Mouse (Mus musculus) forebrain, postnatal 0 days (tissue): Measurements from ENCODE around the gene Speg. TPM values are rescaled to one million over a fixed set of nuclear protein-coding genes. Genes with fewer than 3 reads are reported as not detected.

Experiments used
- ATAC-seq: fragments of 200-750 bp; cut with Nextera tagmentation; 2 replicates; pipeline ENCODE4 v1.8.0; 2017; ENCODE audit warnings: mild to moderate bottlenecking, moderate library complexity
- DNase-seq: peaks from one replicate; pipeline ENCODE4 v3.0.0-alpha.2; 2015
- H3K27ac ChIP-seq: fragments of 300-500 bp; sonication (generic); 2 replicates; pipeline ENCODE4 v1.5.1; 2014; ENCODE audit warnings: low read depth, mild to moderate bottlenecking, antibody characterized with exemption, low read length, moderate library complexity, mixed read lengths
- H3K27me3 ChIP-seq: fragments of 300-500 bp; sonication (generic); 2 replicates; pipeline ENCODE4 v1.6.1; 2014; ENCODE audit warnings: mild to moderate bottlenecking, low read length, mixed read lengths; ENCODE audit not compliant: insufficient read depth
- H3K36me3 ChIP-seq: fragments of 300-500 bp; sonication (generic); 2 replicates; pipeline ENCODE4 v1.6.1; 2014; ENCODE audit warnings: mild to moderate bottlenecking, moderate library complexity; ENCODE audit not compliant: insufficient read depth
- H3K4me1 ChIP-seq: fragments of 300-500 bp; sonication (generic); 2 replicates; pipeline ENCODE4 v1.6.1; 2014; ENCODE audit warnings: antibody characterized with exemption; ENCODE audit not compliant: insufficient read depth
- H3K4me2 ChIP-seq: fragments of 300-500 bp; sonication (generic); 2 replicates; pipeline ENCODE4 v1.6.1; 2014; ENCODE audit warnings: low read depth, mild to moderate bottlenecking, moderate library complexity
- H3K4me3 ChIP-seq: fragments of 300-500 bp; sonication (generic); 2 replicates; pipeline ENCODE4 v1.5.1; 2014; ENCODE audit warnings: low read depth, low read length, mixed read lengths
- H3K9ac ChIP-seq: fragments of 300-500 bp; sonication (generic); 2 replicates; pipeline ENCODE4 v1.6.1; 2014; ENCODE audit warnings: mild to moderate bottlenecking
- H3K9me3 ChIP-seq: fragments of 300-500 bp; sonication (generic); 2 replicates; pipeline ENCODE4 v1.6.1; 2016; ENCODE audit warnings: low read length
- CTCF ChIP-seq: sonication (generic); IDR thresholded peaks from 2 replicates; pipeline ENCODE4 v1.5.1; 2016; ENCODE audit warnings: antibody characterized with exemption, control low read depth, low read depth
- WGBS: fragments of 180-500 bp; shearing (Covaris S2); extraction: QIAGEN DNeasy Blood & Tissue Kit; methylation state at CpG from one replicate; pipeline ENCODE4 v1.1.7; 2014; 5-methylcytosine and 5-hydroxymethylcytosine counted together
- polyA plus RNA-seq: library from polyadenylated mRNA; unstranded; fragments of >200 nt; fragmentation: Nextera tagmentation; extraction: Ambion mirVana; gene quantifications from 2 replicates; pipeline ENCODE4 v1.2.1, GENCODE M21; 2015
- total RNA-seq: library from RNA; depleted of rRNA; stranded (reverse); fragments of >200 nt; gene quantifications from 2 replicates; pipeline ENCODE4 v1.2.3, GENCODE M21; 2014; rRNA removed

The Speg gene
- total RNA-seq (44.4 and 56.3 TPM in 2 replicates), polyA plus RNA-seq (17.8 and 20.6 TPM in 2 replicates)

DNA sequence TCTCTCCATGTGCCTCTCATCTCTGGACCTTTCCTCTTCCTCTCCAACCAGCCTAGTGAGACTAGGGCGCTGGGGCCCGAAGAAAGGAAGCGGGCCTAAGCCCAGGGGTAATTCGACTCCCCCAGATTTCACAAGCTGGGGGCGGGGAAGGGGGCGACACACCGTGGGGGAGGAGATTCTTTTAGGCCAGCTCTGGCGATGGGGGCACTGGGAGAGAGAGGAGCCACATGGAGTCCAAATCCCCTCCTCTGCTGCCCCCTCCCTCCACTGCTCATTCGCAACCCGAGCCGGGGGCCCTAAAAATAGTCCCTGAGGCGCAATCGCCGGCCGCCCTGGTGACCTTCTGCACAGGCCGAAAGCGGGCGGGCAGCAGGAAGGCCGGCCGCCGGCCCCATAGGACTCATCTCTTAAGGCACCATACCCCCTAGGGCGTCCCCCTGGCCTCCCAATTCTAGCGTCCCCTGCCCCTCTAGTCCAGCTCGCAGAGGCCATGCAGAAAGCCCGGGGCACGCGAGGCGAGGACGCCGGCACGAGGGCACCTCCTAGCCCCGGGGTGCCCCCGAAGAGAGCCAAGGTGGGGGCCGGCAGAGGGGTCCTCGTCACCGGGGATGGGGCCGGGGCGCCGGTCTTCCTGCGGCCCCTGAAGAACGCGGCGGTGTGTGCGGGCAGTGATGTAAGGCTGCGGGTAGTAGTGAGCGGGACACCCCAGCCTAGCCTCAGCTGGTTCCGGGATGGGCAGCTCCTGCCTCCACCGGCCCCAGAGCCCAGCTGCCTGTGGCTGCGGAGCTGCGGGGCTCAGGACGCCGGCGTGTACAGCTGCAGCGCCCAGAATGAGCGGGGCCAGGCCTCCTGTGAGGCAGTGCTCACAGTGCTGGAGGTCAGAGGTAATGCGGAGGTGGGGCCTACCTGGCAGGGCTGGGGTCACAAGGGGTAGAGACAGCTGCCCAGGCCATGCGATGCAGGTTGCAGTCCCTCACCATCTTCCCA lies at the start of gene Speg:
TSS of gene Speg (plus strand) at position 348 of the 987 bp plus-strand sequence.
- no peaks in the 10 kb centered on the region for H3K36me3 ChIP-seq
- WGBS = 15% methylated on average over 57 of the region's 57 CpGs
- H3K27ac ChIP-seq = no peak within 1 kb of the TSS
- peak within 1 kb of the TSS; percentile 28; the same call in 1 of the 2 replicates for H3K9ac ChIP-seq
- H3K4me3 ChIP-seq = no peak within 1 kb of the TSS
- no peak for TF ChIP-seq CTCF
- ATAC-seq = no peak
- no peaks in the 10 kb centered on the region for H3K9me3 ChIP-seq
- peak within 1 kb of the TSS; percentile 32 for H3K4me2 ChIP-seq
- DNase-seq = no peak
- H3K27me3 ChIP-seq = peaks cover 4% of the 10 kb centered on the region
- no peaks in the 10 kb centered on the region for H3K4me1 ChIP-seq

- ATAC-seq (no peak), DNase-seq (no peak)
- H3K27me3 ChIP-seq = no peaks in the 10 kb centered on the region
- no peaks in the 10 kb centered on the region for H3K4me1 ChIP-seq
- H3K9ac ChIP-seq = no peak overlapping the region
- no peak for TF ChIP-seq CTCF
- H3K4me3 ChIP-seq = no peak overlapping the region
- H3K4me2 ChIP-seq = no peak overlapping the region
- no peaks in the 10 kb centered on the region for H3K9me3 ChIP-seq
- no peak overlapping the region for H3K27ac ChIP-seq
- no peaks in the 10 kb centered on the region for H3K36me3 ChIP-seq
Measured at GRCm38 (mm10) chr1:75327461-75327860, 47.6 kb upstream of the Speg start.

DNA sequence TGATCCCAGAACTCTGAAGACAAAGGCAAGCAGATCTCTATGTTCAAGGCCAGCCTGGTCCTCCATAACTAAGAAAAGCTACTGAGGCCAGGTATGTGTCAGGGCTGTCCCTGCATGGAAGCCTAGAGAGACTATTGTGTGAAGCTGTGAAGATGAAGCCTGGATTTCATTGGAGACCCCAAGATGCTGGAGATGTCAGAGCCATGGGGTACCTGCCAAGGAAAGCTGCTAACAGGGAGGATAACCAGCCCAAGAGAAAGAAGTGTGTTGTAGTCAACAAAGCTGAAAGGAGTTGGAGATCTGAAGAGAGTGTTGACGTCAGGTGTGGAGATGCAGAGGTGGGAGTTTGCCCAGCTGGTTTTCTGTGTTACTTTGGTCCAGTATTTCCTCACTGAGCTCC lies 43.8 kb upstream of the Speg start:
- Histone ChIP-seq H3K4me2 (no peak overlapping the region), H3K9me3 (no peaks in the 10 kb centered on the region), H3K4me1 (no peaks in the 10 kb centered on the region), H3K27ac (no peak overlapping the region), H3K9ac (no peak overlapping the region), H3K4me3 (no peak overlapping the region), H3K36me3 (no peaks in the 10 kb centered on the region), H3K27me3 (no peaks in the 10 kb centered on the region)
- DNase-seq (no peak), ATAC-seq (no peak)
- TF ChIP-seq CTCF = no peak
- 83% methylated on average over 1 of the region's 1 CpGs for WGBS

GRCm38 (mm10) chr1:75336461-75336860 lies 38.6 kb upstream of the Speg start:
- no peak overlapping the region for H3K27ac ChIP-seq
- no peaks in the 10 kb centered on the region for H3K27me3 ChIP-seq
- H3K9ac ChIP-seq = no peak overlapping the region
- TF ChIP-seq CTCF = no peak
- H3K4me1 ChIP-seq = no peaks in the 10 kb centered on the region
- ATAC-seq = no peak
- 83% methylated on average over 3 of the region's 3 CpGs for WGBS
- H3K4me3 ChIP-seq = no peak overlapping the region
- H3K9me3 ChIP-seq = no peaks in the 10 kb centered on the region
- no peak for DNase-seq
- no peaks in the 10 kb centered on the region for H3K36me3 ChIP-seq
- H3K4me2 ChIP-seq = no peak overlapping the region

DNA sequence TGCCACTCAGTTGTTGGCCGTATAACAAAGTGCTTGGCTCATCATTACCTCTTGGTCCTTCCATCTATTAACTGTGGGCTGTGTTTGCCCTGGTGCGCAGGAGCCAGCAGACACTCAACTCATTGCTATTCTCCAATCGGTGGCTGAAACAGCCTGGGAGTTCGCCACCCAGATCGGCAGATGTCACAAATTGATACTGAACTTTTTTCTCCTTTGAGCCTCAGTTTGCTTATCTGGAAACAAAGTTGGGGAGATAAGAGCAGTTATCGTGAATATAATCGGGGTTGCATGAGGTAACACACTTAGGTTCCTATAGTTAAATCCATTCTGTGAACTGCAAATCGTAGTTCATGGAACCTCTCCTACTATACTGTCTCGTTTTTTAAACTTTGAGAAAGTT lies 38.0 kb upstream of the Speg start:
- ATAC-seq (no peak), DNase-seq (no peak)
- H3K4me1 ChIP-seq = no peaks in the 10 kb centered on the region
- H3K9me3 ChIP-seq = no peaks in the 10 kb centered on the region
- H3K27ac ChIP-seq = no peak overlapping the region
- H3K27me3 ChIP-seq = no peaks in the 10 kb centered on the region
- TF ChIP-seq CTCF = no peak
- H3K4me3 ChIP-seq = no peak overlapping the region
- H3K4me2 ChIP-seq = no peak overlapping the region
- no peaks in the 10 kb centered on the region for H3K36me3 ChIP-seq
- WGBS = 78% methylated on average over 9 of the region's 9 CpGs
- no peak overlapping the region for H3K9ac ChIP-seq

DNA sequence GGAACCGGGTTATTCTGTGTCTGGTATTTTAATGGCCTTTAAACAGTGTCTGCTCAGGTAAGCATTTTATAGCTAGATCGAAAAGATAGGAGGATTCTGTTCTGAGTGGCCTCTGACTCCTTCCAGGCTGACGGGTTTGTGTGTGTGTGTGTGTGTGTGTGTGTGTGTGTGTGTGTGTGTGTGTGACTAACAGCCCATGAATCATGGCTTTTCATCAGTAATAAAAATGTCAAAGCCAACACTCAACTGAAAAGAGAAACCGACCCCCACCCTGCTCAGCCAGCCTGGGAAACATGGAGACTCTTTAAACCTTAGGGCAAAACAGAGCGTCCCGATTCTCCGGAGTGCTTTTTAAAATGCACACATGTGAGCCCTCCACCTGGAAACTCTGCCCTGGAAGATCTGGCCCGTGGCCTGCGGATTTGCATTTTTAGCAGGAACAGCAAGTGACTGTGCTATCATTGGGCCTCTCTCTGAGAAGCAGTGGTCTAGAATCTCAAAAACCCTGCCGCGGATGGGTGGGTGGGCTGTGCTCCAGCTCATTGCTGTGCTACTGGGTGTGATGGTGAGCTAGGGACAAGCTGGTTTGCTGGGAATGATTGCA lies 36.9 kb upstream of the Speg start:
- no peak overlapping the region for H3K27ac ChIP-seq
- no peak overlapping the region for H3K4me2 ChIP-seq

DNA sequence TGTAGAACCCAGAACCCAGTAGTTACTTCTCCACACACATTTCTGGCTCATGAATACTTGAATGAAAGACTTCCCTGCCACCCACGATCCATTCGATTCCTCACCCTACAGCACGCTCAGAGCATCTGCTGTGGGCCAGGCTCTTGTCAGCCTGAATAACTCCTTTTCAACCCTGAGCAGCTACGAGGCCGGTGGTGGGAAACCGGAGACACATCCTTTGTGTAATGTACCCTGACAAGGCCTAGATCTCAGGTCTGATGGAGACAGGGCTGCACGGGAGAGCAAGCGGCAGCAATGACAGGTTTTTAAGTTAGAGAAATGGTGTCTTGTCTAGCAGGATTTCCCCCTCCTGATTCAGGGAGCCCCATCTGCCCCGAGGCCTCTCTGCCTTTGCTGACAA lies 35.8 kb upstream of the Speg start:
- no peaks in the 10 kb centered on the region for H3K4me1 ChIP-seq
- 46% methylated on average over 9 of the region's 9 CpGs for WGBS
- H3K4me3 ChIP-seq = no peak overlapping the region
- no peaks in the 10 kb centered on the region for H3K9me3 ChIP-seq
- no peak overlapping the region for H3K9ac ChIP-seq
- H3K4me2 ChIP-seq = no peak overlapping the region
- DNase-seq = no peak
- TF ChIP-seq CTCF = no peak
- ATAC-seq = no peak
- H3K36me3 ChIP-seq = no peaks in the 10 kb centered on the region
- no peak overlapping the region for H3K27ac ChIP-seq
- H3K27me3 ChIP-seq = 0 out of 2 replicates have a peak, but pooled peaks cover under 1% of the 10 kb centered on the region

More for the DNA sequence above, 36.9 kb upstream of the Speg start:
- H3K9ac ChIP-seq = no peak overlapping the region
- H3K27me3 ChIP-seq = no peaks in the 10 kb centered on the region
- no peak for TF ChIP-seq CTCF
- H3K9me3 ChIP-seq = no peaks in the 10 kb centered on the region
- no peaks in the 10 kb centered on the region for H3K4me1 ChIP-seq
- 31% methylated on average over 11 of the region's 11 CpGs for WGBS
- no peak for DNase-seq
- H3K4me3 ChIP-seq = no peak overlapping the region
- ATAC-seq = no peak
- H3K36me3 ChIP-seq = no peaks in the 10 kb centered on the region
